Mouse (Mus musculus) adrenal gland, adult 2 months (tissue): ENCODE data around the gene Nt5c. TPM values are rescaled to one million over a fixed set of nuclear protein-coding genes. Genes with fewer than 3 reads are reported as not detected.

ENCODE experiments used
- microRNA-seq, 2 experiments: library from miRNA; unstranded; fragments of <30 nt; microRNA quantifications; one replicate each; pipeline ENCODE4 v1.2.0; 2021
- polyA plus RNA-seq: library from polyadenylated mRNA; depleted of rRNA; stranded (reverse); fragments of >200 nt; gene quantifications from 2 replicates; pipeline ENCODE4 v1.2.3, GENCODE M21; 2012; rRNA removed
- total RNA-seq, 2 experiments: library from RNA; stranded (reverse); gene quantifications; 2 replicates each; pipeline ENCODE4 v1.2.3; 2021

Nt5c gene
- total and polyA plus RNA-seq, 3 experiments, result 73.4 to 154 (median 124) TPM

Small RNAs within 50 kb of the gene (microRNA-seq; reads per million reads assigned to microRNA genes)
- 0 reads per million in 2 experiments for gene Mir3968

Other genes with a start within 250 kb of the Nt5c start
- gene Grin2c, start 224.6 kb downstream of the Nt5c start, total RNA-seq, result 1 to 10 TPM; 2.3 to 9.4 TPM
- gene Grin2c, start 224.6 kb downstream of the Nt5c start, polyA plus RNA-seq, result 13.8 and 25.5 TPM in 2 replicates
- gene Fdxr, start 214.8 kb downstream of the Nt5c start, total RNA-seq, result 1,000 to 10,000 TPM; 1,196 to 1,476 TPM
- gene Fdxr, start 214.8 kb downstream of the Nt5c start, polyA plus RNA-seq, result 2,178 and 2,420 TPM in 2 replicates
- gene Fads6, start 194.2 kb downstream of the Nt5c start, total RNA-seq, result 10 to 100 TPM; 56.7 to 76.5 TPM
- gene Fads6, start 194.2 kb downstream of the Nt5c start, polyA plus RNA-seq, result 87.7 and 93.1 TPM in 2 replicates
- not detected for gene Otop2, start 184.7 kb downstream of the Nt5c start, total RNA-seq
- gene Otop2, start 184.7 kb downstream of the Nt5c start, polyA plus RNA-seq, result 0.12 TPM in 1 of 2 replicates, not detected in the other
- under 1 TPM; 0.49 to 0.69 TPM for gene Ush1g, start 169.8 kb downstream of the Nt5c start, total RNA-seq
- 0.50 and 0.52 TPM in 2 replicates for gene Ush1g, start 169.8 kb downstream of the Nt5c start, polyA plus RNA-seq
- gene Otop3, start 157.1 kb downstream of the Nt5c start, total RNA-seq, result not detected
- gene Otop3, start 157.1 kb downstream of the Nt5c start, polyA plus RNA-seq, result 0.07 TPM in 1 of 2 replicates, not detected in the other
- gene Hid1, start 124.1 kb downstream of the Nt5c start, total RNA-seq, result 10 to 100 TPM; 23.8 to 25.0 TPM
- 27.1 and 27.3 TPM in 2 replicates for gene Hid1, start 124.1 kb downstream of the Nt5c start, polyA plus RNA-seq
- 100 to 1,000 TPM in 1 of 2 experiments, 10 to 100 TPM in 1; 67.8 to 169 TPM for gene Cdr2l, start 109.9 kb downstream of the Nt5c start, total RNA-seq
- 63.0 and 75.9 TPM in 2 replicates for gene Cdr2l, start 109.9 kb downstream of the Nt5c start, polyA plus RNA-seq
- gene Mrpl58, start 88.1 kb downstream of the Nt5c start, total RNA-seq, result 100 to 1,000 TPM; 163 to 165 TPM
- gene Mrpl58, start 88.1 kb downstream of the Nt5c start, polyA plus RNA-seq, result 96.1 and 100 TPM in 2 replicates
- 100 to 1,000 TPM; 734 to 761 TPM for gene Atp5h, start 71.9 kb downstream of the Nt5c start, total RNA-seq
- 14.2 and 14.9 TPM in 2 replicates for gene Atp5h, start 71.9 kb downstream of the Nt5c start, polyA plus RNA-seq
- gene Kctd2, start 71.7 kb downstream of the Nt5c start, total RNA-seq, result 10 to 100 TPM; 52.1 to 72.0 TPM
- 62.9 and 80.0 TPM in 2 replicates for gene Kctd2, start 71.7 kb downstream of the Nt5c start, polyA plus RNA-seq
- gene Trim80, start 51.3 kb downstream of the Nt5c start, total RNA-seq, result under 1 TPM; 0.14 to 0.52 TPM
- gene Trim80, start 51.3 kb downstream of the Nt5c start, polyA plus RNA-seq, result 0.55 and 0.59 TPM in 2 replicates
- gene Slc16a5, start 29.4 kb downstream of the Nt5c start, total RNA-seq, result under 1 TPM in 1 of 2 experiments, not detected in 1; 0.26 TPM
- 0.32 TPM in 1 of 2 replicates, not detected in the other for gene Slc16a5, start 29.4 kb downstream of the Nt5c start, polyA plus RNA-seq
- gene Armc7, start 16.2 kb downstream of the Nt5c start, total RNA-seq, result 10 to 100 TPM in 1 of 2 experiments, 1 to 10 TPM in 1; 6.3 to 11.5 TPM
- gene Armc7, start 16.2 kb downstream of the Nt5c start, polyA plus RNA-seq, result 17.1 and 17.8 TPM in 2 replicates
- gene Jpt1, start 22.5 kb upstream of the Nt5c start, total RNA-seq, result 100 to 1,000 TPM in 1 of 2 experiments, 10 to 100 TPM in 1; 71.8 to 109 TPM
- gene Jpt1, start 22.5 kb upstream of the Nt5c start, polyA plus RNA-seq, result 100 and 102 TPM in 2 replicates
- 100 to 1,000 TPM; 241 to 251 TPM for gene Sumo2, start 44.4 kb upstream of the Nt5c start, total RNA-seq
- 15.9 and 18.9 TPM in 2 replicates for gene Sumo2, start 44.4 kb upstream of the Nt5c start, polyA plus RNA-seq
- gene Nup85, start 72.6 kb upstream of the Nt5c start, total RNA-seq, result 10 to 100 TPM; 32.5 to 46.0 TPM
- 24.7 and 28.9 TPM in 2 replicates for gene Nup85, start 72.6 kb upstream of the Nt5c start, polyA plus RNA-seq
- 100 to 1,000 TPM in 1 of 2 experiments, 10 to 100 TPM in 1; 99.9 to 121 TPM for gene Mrps7, start 112.1 kb upstream of the Nt5c start, total RNA-seq
- 31.8 and 33.5 TPM in 2 replicates for gene Mrps7, start 112.1 kb upstream of the Nt5c start, polyA plus RNA-seq
- gene Gga3, start 112.2 kb upstream of the Nt5c start, total RNA-seq, result 10 to 100 TPM; 21.8 to 38.7 TPM
- gene Gga3, start 112.2 kb upstream of the Nt5c start, polyA plus RNA-seq, result 22.6 and 38.9 TPM in 2 replicates
- gene Mif4gd, start 121.1 kb upstream of the Nt5c start, total RNA-seq, result 100 to 1,000 TPM in 1 of 2 experiments, 10 to 100 TPM in 1; 92.5 to 170 TPM
- 182 and 243 TPM in 2 replicates for gene Mif4gd, start 121.1 kb upstream of the Nt5c start, polyA plus RNA-seq
- 100 to 1,000 TPM; 117 to 132 TPM for gene Slc25a19, start 136.4 kb upstream of the Nt5c start, total RNA-seq
- gene Slc25a19, start 136.4 kb upstream of the Nt5c start, polyA plus RNA-seq, result 156 and 170 TPM in 2 replicates
- 100 to 1,000 TPM; 136 to 162 TPM for gene Grb2, start 216.7 kb upstream of the Nt5c start, total RNA-seq
- gene Grb2, start 216.7 kb upstream of the Nt5c start, polyA plus RNA-seq, result 41.2 and 50.8 TPM in 2 replicates